In genomic region chr16:92814366-92815194, GRCm38 (mm10) we compare ENCODE assay signal across 16 mouse cellular contexts. TPM values are rescaled to one million over a fixed set of nuclear protein-coding genes. Genes with fewer than 3 reads are reported as not detected.
A peak's percentile ranks its signal among the peaks of the same experiment; 100 is the strongest.
DNase-seq lines count a peak whose midpoint lies in the region; TF ChIP-seq lines count a peak whose summit lies in the region.
"Had no signal": no experiment of that assay in that cellular context is flagged by ENCODE, and none has a peak within 500 bp of the region (broad histone marks: within the 10 kb centered on the region; RNA-seq: fewer than 3 reads in every experiment).

No protein-coding gene starts in this region.

- TF ChIP-seq CTCF in layer of hippocampus, adult 2 months (conservative IDR thresholded peaks at IDR 0.05): peak; percentile 32
- TF ChIP-seq CTCF in bone marrow, adult 2 months (IDR thresholded peaks at IDR 0.05; ENCODE audit: control insufficient read depth, insufficient read depth, low read length): 0 out of 2 replicates have a peak, but pooled peaks have one; percentile 13

- DNase-seq in layer of hippocampus, adult 2 months (ENCODE audit: low spot score in 2 of 2): no peak
- no peak for DNase-seq in layer of hippocampus, postnatal 36 days
- peak; percentile 63 for DNase-seq in CD4-positive, CD25-positive, alpha-beta regulatory T cell, adult 2 months (ENCODE audit: low read depth, low spot score)
- DNase-seq in thymus, postnatal 0 days (ENCODE audit: low spot score): peak; percentile 50
- DNase-seq in urinary bladder, postnatal 14 days (ENCODE audit: low spot score): no peak
- DNase-seq in adrenal gland, adult 8-10 months: no peak
- no peak for DNase-seq in cerebellum, adult 8-10 months
- DNase-seq: cerebellum, adult 11-12 months; heart, postnatal 10 days had no signal

- H3K27ac ChIP-seq in layer of hippocampus, adult 2 months: no peak overlapping the region
- no peak overlapping the region for H3K27ac ChIP-seq in bone marrow, adult 2 months (ENCODE audit: control insufficient read depth, insufficient read depth, low read depth, low read length, poor library complexity)
- H3K27ac ChIP-seq: embryonic facial prominence, embryonic 15.5 days; forebrain, embryonic 12.5 days; kidney, embryonic 15.5 days; limb, embryonic 13.5 days; lung, embryonic 15.5 days; neural tube, embryonic 13.5 days had no signal

- no peak for TF ChIP-seq POLR2A in bone marrow, adult 2 months (IDR thresholded peaks at IDR 0.05; ENCODE audit: borderline replicate concordance, control insufficient read depth, low read depth, low read length)

- WGBS in bone marrow, adult 2 months: 39% methylated on average over 5 of the region's 5 CpGs

- peaks cover 6% of the 10 kb centered on the region for H3K4me1 ChIP-seq in bone marrow, adult 2 months (ENCODE audit: control insufficient read depth, insufficient read depth, low read length)
- H3K4me1 ChIP-seq: forebrain, embryonic 12.5 days; kidney, embryonic 15.5 days had no signal

- H3K4me3 ChIP-seq in layer of hippocampus, adult 2 months: no peak overlapping the region
- H3K4me3 ChIP-seq in bone marrow, adult 2 months (replicated peaks; ENCODE audit: control insufficient read depth, low read depth, low read length): no peak overlapping the region
- H3K4me3 ChIP-seq: embryonic facial prominence, embryonic 15.5 days; forebrain, embryonic 12.5 days; kidney, embryonic 15.5 days; limb, embryonic 13.5 days; lung, embryonic 15.5 days; neural tube, embryonic 13.5 days had no signal

RNA-seq across cellular contexts. Expression of gene Runx1, which starts 11.4 kb away (rescaled TPM):
- total RNA-seq in layer of hippocampus, adult 2 months (2021): 1 to 10 TPM in 1 of 2 experiments, under 1 TPM in 1; 0.95 to 1.4 TPM
- total RNA-seq in layer of hippocampus, postnatal 36 days (2021): 1 to 10 TPM in 1 of 2 experiments, under 1 TPM in 1; 1.00 to 2.1 TPM
- 15.8 and 24.5 TPM in 2 replicates for polyA plus RNA-seq in bone marrow, adult 2 months (2011; ENCODE audit: insufficient read depth, insufficient read length, low replicate concordance, missing spikeins)
- polyA plus RNA-seq in thymus, postnatal 0 days (2015; fragmentation: Nextera tagmentation; extraction: Ambion mirVana): 40.7 and 45.5 TPM in 2 replicates
- total RNA-seq in adrenal gland, adult 8-10 months (2022): 1 to 10 TPM; 4.1 to 7.8 (median 5.3) TPM

Comparison
In these comparisons a context has a peak if more than half of its experiments do, and no peak if none do; other contexts are left out.
1. DNase-seq: peak in CD4-positive, CD25-positive, alpha-beta regulatory T cell, adult 2 months (single experiment) and thymus, postnatal 0 days (single experiment); none in layer of hippocampus, adult 2 months (0 of 2), layer of hippocampus, postnatal 36 days (0 of 2), urinary bladder, postnatal 14 days (single experiment), adrenal gland, adult 8-10 months (single experiment) and cerebellum, adult 8-10 months (single experiment).